Mouse (Mus musculus): ENCODE data around the gene Prima1.

GRCm38 (mm10) chr12:103241311-103242082 lies 453 bp downstream of the Prima1 start:
- TF ChIP-seq CTCF (IDR thresholded peaks at IDR 0.05; ENCODE audit: extremely low read depth, insufficient read depth, low read length) (no peak), POLR2A (IDR thresholded peaks at IDR 0.05; ENCODE audit: extremely low read depth, insufficient read depth, low read length) (no peak)
